Mouse (Mus musculus) C2C12 (cell line): ENCODE data around the gene Gm614. TPM values are rescaled to one million over a fixed set of nuclear protein-coding genes. Genes with fewer than 3 reads are reported as not detected.

Experiments
- H3K27me3 ChIP-seq: one replicate; pipeline ENCODE4 v1.6.1; 2011; ENCODE audit not compliant: control insufficient read depth, insufficient read depth, insufficient read length
- H3K36me3 ChIP-seq: one replicate; pipeline ENCODE4 v1.6.1; 2011; ENCODE audit not compliant: control insufficient read depth, insufficient read depth
- H3K4me3 ChIP-seq: one replicate; pipeline ENCODE4 v1.5.1; 2011; ENCODE audit warnings: mild to moderate bottlenecking, control low read depth; ENCODE audit not compliant: poor library complexity, insufficient read depth, severe bottlenecking
- H3K79me2 ChIP-seq: one replicate; pipeline ENCODE4 v1.6.1; 2011; ENCODE audit not compliant: control insufficient read depth, insufficient read depth
- H3K79me3 ChIP-seq: one replicate; pipeline ENCODE4 v1.6.1; 2011; ENCODE audit warnings: low read depth, control low read depth
- H3ac ChIP-seq: one replicate; pipeline ENCODE3; 2011; ENCODE audit warnings: low read depth; ENCODE audit not compliant: control insufficient read depth, insufficient read length
- CEBPB ChIP-seq: IDR thresholded peaks from one replicate; pipeline ENCODE4 v1.6.1; 2011; ENCODE audit warnings: low read depth, mild to moderate bottlenecking, control low read depth, moderate library complexity
- CTCF ChIP-seq: IDR thresholded peaks from one replicate; pipeline ENCODE4 v1.5.1; 2011; ENCODE audit not compliant: control insufficient read depth, insufficient read depth, insufficient read length
- FOSL1 ChIP-seq: IDR thresholded peaks from one replicate; pipeline ENCODE4 v1.8.0; 2011; ENCODE audit warnings: mild to moderate bottlenecking, low read length; ENCODE audit not compliant: poor library complexity, insufficient read depth, severe bottlenecking
- MAX ChIP-seq: IDR thresholded peaks from one replicate; pipeline ENCODE4 v1.6.1; 2011; ENCODE audit warnings: mild to moderate bottlenecking, control low read depth
- MYOD1 ChIP-seq: IDR thresholded peaks from one replicate; pipeline ENCODE4 v1.6.1; 2011; ENCODE audit warnings: low read depth; ENCODE audit not compliant: control insufficient read depth, insufficient read length
- MYOG ChIP-seq: IDR thresholded peaks from one replicate; pipeline ENCODE4 v1.6.1; 2011; ENCODE audit not compliant: control insufficient read depth, insufficient read length; ENCODE audit errors: extremely low read depth
- USF1 ChIP-seq: IDR thresholded peaks from one replicate; pipeline ENCODE4 v1.6.1; 2011; ENCODE audit warnings: low read depth, mild to moderate bottlenecking, control low read depth, moderate library complexity
- polyA plus RNA-seq: library from polyadenylated mRNA; unstranded; fragments of >200 nt; fragmentation: generic; extraction: Trizol; gene quantifications from one replicate; pipeline ENCODE4 v1.2.1, GENCODE M21; 2012; ENCODE audit warnings: missing spikeins

The Gm614 gene
- polyA plus RNA-seq, 1 experiment: not detected

DNA sequence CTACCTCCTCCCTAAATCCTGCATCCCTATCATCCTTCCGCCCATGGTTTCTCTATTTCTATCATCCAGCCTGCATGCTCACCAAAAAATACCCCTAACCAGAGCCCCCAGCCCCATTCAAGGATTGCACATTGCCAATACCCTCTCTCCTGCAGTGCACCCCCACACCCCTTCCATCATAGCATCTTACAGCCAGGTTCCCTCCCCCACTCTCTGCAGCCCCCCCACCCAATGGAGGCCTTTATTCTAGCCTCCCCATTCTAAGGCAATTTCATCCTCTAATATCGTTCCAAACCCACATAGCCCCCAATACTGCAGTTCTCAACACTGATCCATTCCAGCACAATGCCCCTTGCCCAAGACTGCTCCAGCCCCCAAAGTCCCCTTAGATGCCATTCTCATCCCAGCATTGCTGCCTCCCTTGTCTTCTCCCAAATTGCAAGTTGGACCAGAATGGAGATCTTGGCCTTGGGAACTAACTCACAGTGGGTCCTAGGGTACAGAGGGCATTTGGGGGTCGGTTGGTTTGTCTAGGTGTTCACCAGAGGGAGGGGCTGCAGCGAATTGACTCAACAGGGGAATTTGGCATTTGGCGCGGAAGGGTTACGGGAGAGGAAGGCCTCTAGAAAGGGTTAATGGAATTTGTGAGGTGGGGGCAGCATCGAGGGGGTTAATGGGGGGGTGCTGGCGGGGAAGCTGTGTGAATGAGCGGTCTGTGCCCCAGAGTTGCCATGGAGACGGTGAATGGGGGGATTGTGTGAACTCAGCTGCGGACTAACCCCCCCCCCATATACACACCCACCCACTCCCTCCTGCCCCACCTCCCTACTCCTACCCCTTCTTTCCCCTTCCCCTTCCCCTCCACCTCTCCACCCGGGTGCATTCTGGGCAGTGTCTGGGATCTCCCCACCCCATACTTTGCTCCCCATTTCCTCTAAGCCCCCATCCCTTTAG is 36.0 kb upstream of the Gm614 start:
- Histone ChIP-seq H3K4me3 (no peak overlapping the region), H3K79me3 (no peaks in the 10 kb centered on the region), H3K79me2 (no peaks in the 10 kb centered on the region), H3ac (no peak overlapping the region), H3K27me3 (no peaks in the 10 kb centered on the region), H3K36me3 (peaks cover 4% of the 10 kb centered on the region)
- TF ChIP-seq MYOG (no peak), FOSL1 (no peak), USF1 (no peak)

DNA sequence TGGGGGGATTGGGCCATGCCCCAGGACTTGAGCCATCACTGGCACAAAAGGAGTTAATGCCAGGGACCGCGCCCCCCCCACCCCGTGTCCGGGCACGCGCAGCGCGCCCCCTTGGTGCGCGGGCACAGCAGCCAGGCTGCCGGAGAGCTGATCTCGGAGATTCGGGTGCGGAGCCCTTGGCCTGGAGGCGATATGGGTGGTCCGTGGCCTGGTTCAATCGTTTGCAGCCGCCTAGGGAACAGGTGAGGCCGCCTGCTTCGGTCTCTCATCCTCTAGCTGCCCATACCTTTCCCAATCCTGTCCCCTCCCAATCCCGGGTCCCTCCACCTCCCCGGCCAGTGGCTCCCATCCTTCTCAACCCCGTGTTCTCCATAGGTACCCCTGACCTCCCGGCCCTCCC is 35.3 kb upstream of the Gm614 start, which contains the start of gene Nlgn3:
TSS of gene Nlgn3 (plus strand) at position 114 of the 400 bp plus-strand sequence.
- peaks cover 5% of the 10 kb centered on the region for H3K36me3 ChIP-seq
- TF ChIP-seq USF1: no peak
- no peak for TF ChIP-seq MAX
- no peak for TF ChIP-seq MYOG
- no peak for TF ChIP-seq CTCF
- TF ChIP-seq CEBPB: no peak
- no peak for TF ChIP-seq FOSL1
- TF ChIP-seq MYOD1: no peak
- H3K4me3 ChIP-seq: no peak within 1 kb of the TSS
- no peaks in the 10 kb centered on the region for H3K79me3 ChIP-seq
- no peaks in the 10 kb centered on the region for H3K27me3 ChIP-seq
- H3ac ChIP-seq: no peak within 1 kb of the TSS
- H3K79me2 ChIP-seq: no peaks in the 10 kb centered on the region

GRCm38 (mm10) chrX:101290111-101290510 is 26.3 kb upstream of the Gm614 start:
- no peaks in the 10 kb centered on the region for H3K79me2 ChIP-seq
- no peak overlapping the region for H3K4me3 ChIP-seq
- H3K36me3 ChIP-seq: peaks cover 20% of the 10 kb centered on the region
- no peaks in the 10 kb centered on the region for H3K79me3 ChIP-seq
- no peak for TF ChIP-seq USF1
- TF ChIP-seq MYOD1: no peak
- no peak for TF ChIP-seq FOSL1
- TF ChIP-seq CEBPB: no peak
- TF ChIP-seq MAX: no peak
- TF ChIP-seq MYOG: no peak
- TF ChIP-seq CTCF: no peak
- H3ac ChIP-seq: no peak overlapping the region
- H3K27me3 ChIP-seq: no peaks in the 10 kb centered on the region

DNA sequence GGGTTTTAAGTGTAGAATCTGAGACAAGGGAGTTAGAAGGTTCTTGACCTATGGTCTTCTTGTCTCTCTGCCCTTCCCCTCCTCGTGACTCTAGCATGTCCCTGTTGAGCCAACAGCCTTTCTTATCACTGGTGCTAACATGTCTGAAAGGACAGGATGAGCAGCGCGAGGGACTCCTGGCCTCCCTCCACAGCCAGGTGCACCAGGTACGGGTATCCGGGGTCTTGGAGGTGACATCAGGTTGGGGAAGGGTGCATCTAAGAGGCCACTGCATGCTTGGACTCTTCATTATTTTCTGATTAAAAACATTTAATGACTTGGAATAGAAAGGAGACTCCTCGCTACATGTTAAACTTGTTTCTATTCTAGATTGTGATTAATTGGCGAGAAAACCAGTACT is 25.2 kb upstream of the Gm614 start:
- H3K79me2 ChIP-seq: no peaks in the 10 kb centered on the region
- H3K79me3 ChIP-seq: no peaks in the 10 kb centered on the region
- H3ac ChIP-seq: no peak overlapping the region
- peaks cover 15% of the 10 kb centered on the region for H3K36me3 ChIP-seq
- no peaks in the 10 kb centered on the region for H3K27me3 ChIP-seq
- H3K4me3 ChIP-seq: no peak overlapping the region
- TF ChIP-seq MYOG (no peak), USF1 (no peak)

DNA sequence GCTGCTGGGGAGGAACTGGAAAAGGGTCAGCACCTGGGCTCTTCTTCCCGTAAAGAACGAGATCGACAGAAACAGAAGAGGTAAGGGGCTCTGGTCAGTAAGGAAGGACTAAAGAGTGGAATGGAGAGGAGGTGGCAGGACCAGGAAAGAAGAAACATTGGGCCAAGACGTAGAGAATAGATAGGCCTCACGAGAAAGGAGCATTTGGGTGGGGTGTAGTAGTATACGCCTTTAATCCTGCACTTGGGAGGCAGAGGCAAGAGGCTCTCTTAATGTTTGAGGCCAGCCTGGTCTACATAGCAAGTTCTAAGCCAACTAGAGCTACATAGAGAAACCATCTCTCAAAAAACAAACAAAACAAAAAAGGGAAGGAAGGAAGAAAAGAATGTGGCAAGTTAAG is 24.6 kb upstream of the Gm614 start:
- no peaks in the 10 kb centered on the region for H3K27me3 ChIP-seq
- H3K79me2 ChIP-seq: no peaks in the 10 kb centered on the region
- H3ac ChIP-seq: no peak overlapping the region
- TF ChIP-seq FOSL1: no peak
- no peak for TF ChIP-seq MYOD1
- no peak for TF ChIP-seq MYOG
- no peak for TF ChIP-seq USF1
- no peak for TF ChIP-seq MAX
- H3K36me3 ChIP-seq: peaks cover 15% of the 10 kb centered on the region
- no peak overlapping the region for H3K4me3 ChIP-seq
- no peaks in the 10 kb centered on the region for H3K79me3 ChIP-seq

- H3ac ChIP-seq: no peak overlapping the region
- TF ChIP-seq CTCF (no peak), CEBPB (no peak), USF1 (no peak), MAX (no peak), MYOD1 (no peak), FOSL1 (no peak), MYOG (no peak)
- no peaks in the 10 kb centered on the region for H3K27me3 ChIP-seq
- H3K79me3 ChIP-seq: no peaks in the 10 kb centered on the region
- no peaks in the 10 kb centered on the region for H3K79me2 ChIP-seq
- peaks cover 19% of the 10 kb centered on the region for H3K36me3 ChIP-seq
- H3K4me3 ChIP-seq: no peak overlapping the region
Observed at GRCm38 (mm10) chrX:101287543-101287942, 23.8 kb upstream of the Gm614 start.
